Comparison of ENCODE assay signal across 8 mouse cellular contexts in genomic region chr19:60789919-60790506, GRCm38 (mm10). TPM values are rescaled to one million over a fixed set of nuclear protein-coding genes. Genes with fewer than 3 reads are reported as not detected.
DNase-seq lines count a peak whose midpoint lies in the region; ATAC-seq and TF ChIP-seq lines count a peak whose summit lies in the region.

No protein-coding gene starts in this region.

- TF ChIP-seq CTCF in thymus, adult 2 months (IDR thresholded peaks at IDR 0.05; ENCODE audit: borderline replicate concordance, control insufficient read depth, extremely low read depth, insufficient read depth, low read length, poor library complexity), result 0 out of 2 replicates have a peak, but pooled peaks have one; percentile 11

- peaks cover 12% of the 10 kb centered on the region; the same call in 1 of the 2 replicates for H3K4me1 ChIP-seq in embryonic facial prominence, embryonic 15.5 days
- peaks cover 38% of the 10 kb centered on the region for H3K4me1 ChIP-seq in liver, embryonic 15.5 days (replicated peaks)
- peaks cover 8% of the 10 kb centered on the region for H3K4me1 ChIP-seq in neural tube, embryonic 11.5 days (ENCODE audit: control insufficient read depth, insufficient read depth, low read length)
- H3K4me1 ChIP-seq in thymus, adult 2 months (replicated peaks; ENCODE audit: control insufficient read depth, insufficient read depth, low read length), result peaks cover 2% of the 10 kb centered on the region; the same call in 1 of the 2 replicates

- under 1% methylated on average over 60 of the region's 60 CpGs for WGBS in embryonic facial prominence, embryonic 15.5 days
- 0% methylated on average over 60 of the region's 60 CpGs for WGBS in liver, embryonic 15.5 days (ENCODE audit: insufficient replicate concordance)
- WGBS in neural tube, embryonic 11.5 days, result under 1% methylated on average over 58 of the region's 60 CpGs
- WGBS in thymus, adult 2 months, result under 1% methylated on average over 60 of the region's 60 CpGs

- H3K4me3 ChIP-seq in embryonic facial prominence, embryonic 15.5 days (replicated peaks), result peak overlapping the region; percentile 98
- H3K4me3 ChIP-seq in liver, embryonic 15.5 days (replicated peaks), result peak overlapping the region; percentile 100
- H3K4me3 ChIP-seq in neural tube, embryonic 11.5 days (ENCODE audit: low read depth, low read length), result peak overlapping the region; percentile 99
- peak overlapping the region; percentile 71 for H3K4me3 ChIP-seq in thymus, adult 2 months (ENCODE audit: control insufficient read depth, insufficient read depth, low read length)

- no peaks in the 10 kb centered on the region for H3K9me3 ChIP-seq in embryonic facial prominence, embryonic 15.5 days (replicated peaks)
- no peaks in the 10 kb centered on the region for H3K9me3 ChIP-seq in liver, embryonic 15.5 days (replicated peaks)
- H3K9me3 ChIP-seq in neural tube, embryonic 11.5 days (ENCODE audit: control insufficient read depth, low read length), result no peaks in the 10 kb centered on the region

- peak; percentile 56 for DNase-seq in 416B (ENCODE audit: low read depth)
- DNase-seq in adrenal gland, adult 2 months, result peak; percentile 73
- DNase-seq in heart, adult 9 months (ENCODE audit: low spot score in 2 of 2), result peak; percentile 40 to 48
- peak; percentile 50 to 58 for DNase-seq in kidney, adult 8-10 months
- peak; percentile 67 for DNase-seq in neural tube, embryonic 11.5 days (ENCODE audit: low spot score)
- peak; percentile 55 for DNase-seq in thymus, adult 2 months

- no peaks in the 10 kb centered on the region for H3K36me3 ChIP-seq in embryonic facial prominence, embryonic 15.5 days
- H3K36me3 ChIP-seq in liver, embryonic 15.5 days (replicated peaks), result 0 out of 2 replicates have a peak, but pooled peaks cover 3% of the 10 kb centered on the region
- H3K36me3 ChIP-seq in neural tube, embryonic 11.5 days (ENCODE audit: control insufficient read depth, insufficient read depth, low read length), result no peaks in the 10 kb centered on the region
- H3K36me3 ChIP-seq in thymus, adult 2 months (ENCODE audit: control insufficient read depth, insufficient read depth, low read length), result no peaks in the 10 kb centered on the region

- H3K27ac ChIP-seq in embryonic facial prominence, embryonic 15.5 days (replicated peaks), result peak overlapping the region; percentile 99
- peak overlapping the region; percentile 99 for H3K27ac ChIP-seq in liver, embryonic 15.5 days (replicated peaks)
- H3K27ac ChIP-seq in neural tube, embryonic 11.5 days (ENCODE audit: low read depth, low read length), result peak overlapping the region; percentile 96
- peak overlapping the region; percentile 9 for H3K27ac ChIP-seq in thymus, adult 2 months (ENCODE audit: control insufficient read depth, insufficient read depth, low read length)

- TF ChIP-seq POLR2A in thymus, adult 2 months (IDR thresholded peaks at IDR 0.05; ENCODE audit: control insufficient read depth, extremely low read depth, insufficient read depth, low read length, poor library complexity), result no peak

- no peaks in the 10 kb centered on the region for H3K27me3 ChIP-seq in embryonic facial prominence, embryonic 15.5 days
- H3K27me3 ChIP-seq in liver, embryonic 15.5 days, result no peaks in the 10 kb centered on the region
- H3K27me3 ChIP-seq in neural tube, embryonic 11.5 days (ENCODE audit: control insufficient read depth, insufficient read depth, low read length), result no peaks in the 10 kb centered on the region
- no peaks in the 10 kb centered on the region for H3K27me3 ChIP-seq in thymus, adult 2 months (ENCODE audit: control insufficient read depth, insufficient read depth, low read length)

- ATAC-seq in embryonic facial prominence, embryonic 15.5 days (ENCODE audit: insufficient number of reproducible peaks, low FRiP score, low TSS enrichment, low read depth), result peak; percentile 71
- peak; percentile 63 for ATAC-seq in liver, embryonic 15.5 days (ENCODE audit: insufficient read depth)
- peak; percentile 77 for ATAC-seq in neural tube, embryonic 11.5 days (ENCODE audit: insufficient read depth, low FRiP score, low TSS enrichment)

- peak overlapping the region; percentile 59 for H3K4me2 ChIP-seq in embryonic facial prominence, embryonic 15.5 days (replicated peaks)
- H3K4me2 ChIP-seq in liver, embryonic 15.5 days, result peak overlapping the region; percentile 95
- H3K4me2 ChIP-seq in neural tube, embryonic 11.5 days (ENCODE audit: low read depth), result peak overlapping the region; percentile 43

- H3K9ac ChIP-seq in embryonic facial prominence, embryonic 15.5 days, result peak overlapping the region; percentile 100
- peak overlapping the region; percentile 99 for H3K9ac ChIP-seq in liver, embryonic 15.5 days
- H3K9ac ChIP-seq in neural tube, embryonic 11.5 days (ENCODE audit: low read length), result peak overlapping the region; percentile 100

RNA-seq across cellular contexts. Expression of gene Eif3a, which starts 0.4 kb away (rescaled TPM):
- total RNA-seq in adrenal gland, adult 2 months (2021), result 100 to 1,000 TPM; 126 to 169 TPM
- polyA plus RNA-seq in adrenal gland, adult 2 months (2012; rRNA removed), result 13.6 and 17.7 TPM in 2 replicates
- polyA plus RNA-seq in embryonic facial prominence, embryonic 15.5 days (2015; fragmentation: Nextera tagmentation; extraction: Ambion mirVana), result 131 and 138 TPM in 2 replicates
- polyA plus RNA-seq in liver, embryonic 15.5 days (2015; fragmentation: Nextera tagmentation; extraction: Ambion mirVana), result 74.9 and 78.5 TPM in 2 replicates
- 167 and 168 TPM in 2 replicates for polyA plus RNA-seq in neural tube, embryonic 11.5 days (2014; fragmentation: Nextera tagmentation; extraction: Ambion mirVana)
- polyA plus RNA-seq in thymus, adult 2 months (2012; rRNA removed), result 43.3 and 45.1 TPM in 2 replicates

RNA-seq across cellular contexts. Expression of gene Fam45a, which starts 21.4 kb away (rescaled TPM):
- 10 to 100 TPM; 43.8 to 51.3 TPM for total RNA-seq in adrenal gland, adult 2 months (2021)
- 1.6 and 1.9 TPM in 2 replicates for polyA plus RNA-seq in adrenal gland, adult 2 months (2012; rRNA removed)
- 41.4 and 44.6 TPM in 2 replicates for polyA plus RNA-seq in embryonic facial prominence, embryonic 15.5 days (2015; fragmentation: Nextera tagmentation; extraction: Ambion mirVana)
- 20.2 and 20.9 TPM in 2 replicates for polyA plus RNA-seq in liver, embryonic 15.5 days (2015; fragmentation: Nextera tagmentation; extraction: Ambion mirVana)
- 34.3 and 36.4 TPM in 2 replicates for polyA plus RNA-seq in neural tube, embryonic 11.5 days (2014; fragmentation: Nextera tagmentation; extraction: Ambion mirVana)
- polyA plus RNA-seq in thymus, adult 2 months (2012; rRNA removed), result 7.7 and 11.5 TPM in 2 replicates

RNA-seq across cellular contexts. Expression of gene Nanos1, which starts 34.2 kb away (rescaled TPM):
- total RNA-seq in adrenal gland, adult 2 months (2021), result 1 to 10 TPM in 1 of 2 experiments, under 1 TPM in 1; 0.73 to 1.2 TPM
- polyA plus RNA-seq in adrenal gland, adult 2 months (2012; rRNA removed), result 0.99 and 1.2 TPM in 2 replicates
- 1.7 and 2.1 TPM in 2 replicates for polyA plus RNA-seq in embryonic facial prominence, embryonic 15.5 days (2015; fragmentation: Nextera tagmentation; extraction: Ambion mirVana)
- 1.2 and 1.3 TPM in 2 replicates for polyA plus RNA-seq in liver, embryonic 15.5 days (2015; fragmentation: Nextera tagmentation; extraction: Ambion mirVana)
- polyA plus RNA-seq in neural tube, embryonic 11.5 days (2014; fragmentation: Nextera tagmentation; extraction: Ambion mirVana), result 4.4 and 4.6 TPM in 2 replicates
- 2.2 and 3.4 TPM in 2 replicates for polyA plus RNA-seq in thymus, adult 2 months (2012; rRNA removed)

Comparison
In these comparisons a context has a peak if more than half of its experiments do, and no peak if none do; other contexts are left out.
1. Peak in every context shown above with its lines: DNase-seq, ATAC-seq, H3K4me3 ChIP-seq and H3K27ac ChIP-seq.
2. H3K27ac ChIP-seq: peak in every context shown above with its lines; median percentile 99 in embryonic facial prominence, embryonic 15.5 days; 99 in liver, embryonic 15.5 days; 96 in neural tube, embryonic 11.5 days; 9 in thymus, adult 2 months.
3. H3K4me2 ChIP-seq: peak in every context shown above with its lines; median percentile 95 in liver, embryonic 15.5 days; 59 in embryonic facial prominence, embryonic 15.5 days; 43 in neural tube, embryonic 11.5 days.